Mouse (Mus musculus) v-Abl transformed pro-B cells (cell line): ENCODE results near the gene Scn10a.

Experiments used
- in situ Hi-C, 2 experiments: fragments of 400-800 bp; cut with MboI; formaldehyde crosslinking; loops; one replicate each; pipeline ENCODE4 v1.15.1; 2025; ENCODE audit not compliant: unreplicated experiment in 2 of 2

The Scn10a gene

GRCm38 (mm10) chr9:119580668-119581067, 138.5 kb downstream of the Scn10a start:
- in situ Hi-C loops = loop anchor here in 1 of 2 experiments (10.0 to 25.0 kb wide), 2 partner anchors 116 to 418 kb away; partner anchors contain the start of genes Acaa1b and Gm47289

DNA sequence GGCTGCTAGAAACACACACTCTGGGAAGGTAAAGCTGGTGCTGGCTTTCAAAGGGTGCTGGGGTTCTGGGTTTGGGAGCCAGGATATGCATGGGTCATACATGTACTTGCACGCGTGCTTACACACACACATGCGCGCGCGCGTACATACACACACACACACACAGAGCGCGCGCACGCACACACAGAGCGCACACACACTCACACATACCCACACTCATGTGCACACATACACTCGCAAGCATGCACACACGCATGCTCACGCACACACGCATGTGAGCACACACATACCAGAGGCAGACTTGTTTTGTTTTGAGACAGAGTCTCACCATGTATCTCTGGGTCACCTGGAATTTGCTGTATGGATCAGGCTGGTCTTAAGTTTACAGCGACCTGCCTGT, 138.9 kb downstream of the Scn10a start:
- in situ Hi-C loops = loop anchor here in 1 of 2 experiments (10.0 to 25.0 kb wide), 2 partner anchors 115 to 418 kb away; partner anchors contain the start of genes Acaa1b and Gm47289

DNA sequence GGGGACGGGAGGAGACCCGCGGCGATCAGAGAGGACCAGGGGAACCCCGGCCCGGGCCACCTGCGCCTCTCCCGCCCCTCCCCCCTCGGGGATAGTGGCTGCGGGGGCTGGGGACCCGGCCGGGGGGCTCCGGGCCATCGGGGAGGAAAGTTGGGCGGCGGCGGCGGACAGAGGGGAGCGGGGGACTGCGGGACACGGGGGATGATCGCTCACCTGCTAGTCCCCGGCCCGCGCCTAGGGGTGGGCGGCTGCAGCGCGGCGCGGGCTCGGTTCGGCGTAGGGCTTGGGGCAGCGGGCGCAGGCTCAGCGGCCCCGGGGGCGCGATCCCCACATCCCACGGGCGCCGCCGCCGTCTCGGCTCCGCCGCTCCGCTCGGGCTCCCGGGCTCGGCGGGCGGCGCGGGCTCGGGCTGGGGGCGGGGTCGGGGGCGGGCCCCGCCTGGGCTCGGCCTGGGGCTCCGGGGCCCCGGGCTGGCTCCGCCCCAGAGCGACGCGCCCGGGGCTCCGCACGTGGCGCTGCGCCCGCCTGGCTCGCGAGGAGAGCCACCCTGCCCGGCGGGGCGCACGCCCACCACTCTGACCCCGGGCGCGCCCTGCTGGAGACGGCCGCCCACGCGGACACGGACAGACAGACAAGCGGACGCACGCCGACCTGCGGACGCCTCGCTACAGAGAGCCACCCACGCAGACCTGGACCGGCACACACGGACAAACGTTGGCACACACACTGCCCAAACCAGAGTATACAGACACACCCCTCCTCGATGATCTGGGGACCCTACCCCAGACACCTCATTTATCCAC, 140.3 kb downstream of the Scn10a start, which contains the start of gene Scn5a:
Gene Scn5a, minus strand, starts transcription at position 381 of the 803 bp plus-strand sequence.
- in situ Hi-C loops = loop anchor here in 1 of 2 experiments (25.0 kb wide), 1 partner anchor 417 kb away; the partner anchor contains the start of genes Acaa1b and Gm47289

DNA sequence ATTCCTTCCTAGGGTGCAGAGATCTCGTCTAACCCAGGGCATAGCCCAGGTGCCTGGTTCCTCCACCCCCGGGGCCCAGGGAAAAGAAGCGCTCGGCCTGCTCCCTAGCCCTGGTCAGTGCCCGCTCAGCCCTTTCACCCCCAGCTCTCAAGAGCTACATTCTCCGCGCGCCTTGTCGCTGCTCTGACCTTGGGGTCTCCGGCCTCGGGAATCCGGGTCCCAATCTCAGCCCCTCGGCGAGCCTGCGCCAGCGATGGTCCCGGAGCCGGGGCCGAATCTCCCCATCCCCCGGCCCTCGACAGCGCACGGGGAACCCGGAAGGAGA, 140.8 kb downstream of the Scn10a start:
- in situ Hi-C loops = loop anchor here in 1 of 2 experiments (25.0 kb wide), 1 partner anchor 416 kb away; the partner anchor contains the start of genes Acaa1b and Gm47289

- in situ Hi-C loops = loop anchor here in 1 of 2 experiments (25.0 kb wide), 1 partner anchor 415 kb away; the partner anchor contains the start of genes Acaa1b and Gm47289
Observed at GRCm38 (mm10) chr9:119576977-119577376, 142.1 kb downstream of the Scn10a start.

GRCm38 (mm10) chr9:119575732-119576131, 143.4 kb downstream of the Scn10a start:
- in situ Hi-C loops = loop anchor here in 1 of 2 experiments (25.0 kb wide), 1 partner anchor 413 kb away; the partner anchor contains the start of genes Acaa1b and Gm47289

DNA sequence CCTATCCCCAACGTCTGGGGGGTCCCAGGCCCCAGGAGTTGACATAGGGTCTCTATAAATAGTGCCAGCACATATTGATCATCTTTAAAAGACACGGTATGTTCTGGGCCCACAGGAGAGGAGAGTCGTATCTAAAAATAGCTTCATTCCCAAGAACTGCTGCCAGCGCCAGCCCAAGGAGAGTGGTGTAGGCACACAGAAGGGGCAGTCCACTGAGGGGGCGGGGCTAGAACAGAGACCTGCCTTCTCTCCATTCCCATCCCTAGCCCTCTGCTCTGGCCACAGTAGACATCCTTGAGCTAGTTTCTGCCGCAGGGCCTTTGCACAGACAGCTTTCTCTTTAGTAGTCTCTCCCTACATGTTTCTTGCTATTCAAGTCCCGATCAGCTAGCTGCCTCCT, 144.8 kb downstream of the Scn10a start:
- in situ Hi-C loops = no loop called here

DNA sequence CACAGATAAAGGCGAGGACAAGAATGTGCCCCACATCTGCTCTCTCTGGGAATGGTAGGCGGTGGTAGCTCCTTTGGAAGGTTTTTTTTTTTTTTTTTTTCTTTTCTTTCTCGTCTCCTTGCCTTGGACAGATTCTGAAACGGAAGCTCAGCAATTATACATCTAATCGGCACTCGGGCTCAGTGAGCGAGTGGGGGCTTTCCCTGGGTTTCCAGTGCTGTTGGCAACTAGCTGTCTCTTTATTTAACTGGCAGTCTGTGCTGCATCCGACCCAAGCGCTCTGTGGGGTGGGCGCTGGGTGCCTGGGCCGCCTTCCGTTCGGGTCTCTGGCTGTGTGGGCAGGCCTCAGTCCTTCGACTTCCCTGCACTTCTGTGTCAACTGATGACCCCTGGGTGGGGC, 146.1 kb downstream of the Scn10a start:
- in situ Hi-C loops = no loop called here

DNA sequence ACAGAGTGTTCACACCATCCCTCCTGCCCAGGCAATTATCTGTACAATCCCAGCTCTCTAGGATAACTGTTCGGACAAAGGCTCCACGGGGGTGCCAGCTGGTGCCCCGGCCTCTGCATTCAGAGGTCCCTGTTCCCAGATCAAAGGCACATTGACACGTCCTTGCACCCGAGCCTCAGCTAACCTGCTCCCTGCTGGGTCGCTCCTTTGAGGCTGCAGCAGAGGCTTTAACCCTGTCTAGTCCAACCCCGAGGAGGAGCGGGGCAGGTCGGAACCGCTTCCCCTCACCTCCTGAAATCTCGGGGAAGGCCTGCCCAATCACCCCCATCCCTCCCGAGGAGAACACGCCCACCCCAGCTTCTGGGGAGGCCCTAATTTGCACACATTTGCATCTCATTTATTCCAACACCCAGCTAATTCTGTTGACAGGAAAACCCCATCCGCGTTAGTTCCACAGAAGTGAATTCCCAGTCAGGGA, 147.7 kb downstream of the Scn10a start:
- in situ Hi-C loops = no loop called here

DNA sequence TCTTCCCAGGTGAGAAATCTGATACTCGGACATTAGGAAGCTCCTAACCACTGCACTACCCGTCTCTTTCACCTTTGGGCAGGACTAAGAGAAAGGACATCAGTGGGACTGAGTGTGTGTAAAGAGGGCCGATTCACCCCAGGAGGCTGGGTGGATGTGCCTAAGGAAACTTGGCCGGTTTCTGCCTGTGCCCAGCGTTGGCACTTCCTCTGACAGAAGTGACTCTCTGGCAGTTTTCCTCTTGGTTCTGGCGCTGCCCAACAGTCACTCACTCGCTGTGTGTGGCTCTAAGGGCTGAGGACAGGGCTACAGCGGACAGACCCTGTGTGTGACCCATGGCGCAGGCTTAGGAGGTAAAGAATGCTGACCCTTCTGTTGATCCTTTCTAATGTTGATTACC, 148.5 kb downstream of the Scn10a start:
- in situ Hi-C loops = no loop called here

DNA sequence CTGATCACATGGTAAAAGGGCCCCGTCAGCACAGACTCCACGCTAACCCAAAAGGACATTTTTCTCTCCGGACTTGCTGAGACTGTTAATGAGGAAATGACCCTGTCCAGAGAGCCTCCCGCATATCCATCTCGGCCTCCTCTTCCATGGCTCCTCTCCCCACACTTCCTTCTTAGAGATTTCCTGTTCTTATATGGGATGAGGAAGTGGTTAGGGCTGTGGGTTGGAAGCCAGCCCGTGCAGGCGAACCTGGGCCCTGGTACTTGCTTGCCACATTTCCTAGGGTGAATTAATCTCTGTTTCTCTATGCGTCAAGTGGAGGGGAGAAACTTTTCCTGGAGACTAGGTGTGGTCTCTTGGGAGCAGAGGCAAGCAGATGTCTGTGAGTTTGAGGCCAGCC, 150.4 kb downstream of the Scn10a start:
- in situ Hi-C loops = no loop called here

GRCm38 (mm10) chr9:119567800-119568199, 151.3 kb downstream of the Scn10a start:
- in situ Hi-C loops = no loop called here

- in situ Hi-C loops = no loop called here
Observed at GRCm38 (mm10) chr9:119566214-119566613, 152.9 kb downstream of the Scn10a start.

- in situ Hi-C loops = no loop called here
Observed at GRCm38 (mm10) chr9:119564803-119565202, 154.3 kb downstream of the Scn10a start.

DNA sequence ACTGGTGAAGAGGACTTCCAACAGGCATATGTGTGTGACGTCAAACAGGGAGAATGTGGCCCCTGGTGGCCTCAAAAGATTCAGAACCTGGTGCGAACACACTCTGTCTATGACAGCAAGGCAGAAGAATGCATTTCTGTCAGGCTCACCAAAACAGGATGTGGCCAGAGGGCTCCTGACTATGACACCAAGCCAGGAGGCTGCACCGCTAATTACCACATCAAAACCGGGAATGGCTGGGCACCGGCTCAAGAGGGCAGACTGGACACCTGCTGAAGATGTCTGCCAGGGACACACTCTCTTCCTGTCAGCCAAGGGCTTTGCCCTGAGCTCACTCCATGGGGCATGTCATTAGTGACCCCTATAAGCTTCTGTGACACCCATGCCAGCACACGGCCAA, 155.5 kb downstream of the Scn10a start:
- in situ Hi-C loops = no loop called here

- in situ Hi-C loops = no loop called here
Observed at GRCm38 (mm10) chr9:119562256-119562655, 156.9 kb downstream of the Scn10a start.

- in situ Hi-C loops = no loop called here
Observed at GRCm38 (mm10) chr9:119561746-119562145, 157.4 kb downstream of the Scn10a start.

- in situ Hi-C loops = no loop called here
Observed at GRCm38 (mm10) chr9:119559537-119560276, 159.4 kb downstream of the Scn10a start.
